Mouse (Mus musculus) ES-CJ7 (cell line): ENCODE results near the gene Ctc1.
"Not testable (repeated sequence)": the region's sequence is repeated elsewhere in the genome, so short reads cannot be mapped to it uniquely, and the experiment has no call there.

Source experiments
- DNase-seq: peaks from one replicate; pipeline ENCODE4 v3.0.0; 2011; ENCODE audit warnings: low read depth, low spot score

Ctc1 gene

GRCm38 (mm10) chr11:69006575-69006974, 9.1 kb upstream of the Ctc1 start:
- DNase-seq = not testable (repeated sequence)

GRCm38 (mm10) chr11:69008182-69009121, 7.3 kb upstream of the Ctc1 start, which contains the start of gene Pfas:
TSS of gene Pfas (minus strand) at chr11:69008460.
- peak; percentile 99 for DNase-seq

GRCm38 (mm10) chr11:69009508-69009907, 6.2 kb upstream of the Ctc1 start:
- DNase-seq = no peak

GRCm38 (mm10) chr11:69010400-69011323, 5.0 kb upstream of the Ctc1 start:
- DNase-seq = no peak

- DNase-seq = not testable (repeated sequence)
Measured at GRCm38 (mm10) chr11:69011445-69011844, 4.3 kb upstream of the Ctc1 start.

- DNase-seq = peak; percentile 93
Measured at GRCm38 (mm10) chr11:69012071-69012601, 3.6 kb upstream of the Ctc1 start.

GRCm38 (mm10) chr11:69016755-69017154, 1.0 kb downstream of the Ctc1 start:
- DNase-seq = peak; percentile 44

GRCm38 (mm10) chr11:69020691-69021090, 5.0 kb downstream of the Ctc1 start:
- DNase-seq = no peak

GRCm38 (mm10) chr11:69026562-69026961, 10.9 kb downstream of the Ctc1 start:
- DNase-seq = no peak

GRCm38 (mm10) chr11:69028805-69029204, 13.1 kb downstream of the Ctc1 start:
- peak; percentile 95 for DNase-seq

GRCm38 (mm10) chr11:69033552-69033951, 17.8 kb downstream of the Ctc1 start:
- DNase-seq = no peak

GRCm38 (mm10) chr11:69034585-69034984, 18.9 kb downstream of the Ctc1 start:
- DNase-seq = peak; percentile 30

- DNase-seq = no peak
Measured at GRCm38 (mm10) chr11:69035411-69035810, 19.7 kb downstream of the Ctc1 start.

GRCm38 (mm10) chr11:69035849-69036248, 20.1 kb downstream of the Ctc1 start:
- DNase-seq = peak; percentile 96

GRCm38 (mm10) chr11:69036486-69037230, 20.9 kb downstream of the Ctc1 start:
- peak; percentile 80 for DNase-seq

GRCm38 (mm10) chr11:69037231-69038061, 21.7 kb downstream of the Ctc1 start:
- DNase-seq = peak; percentile 91

- DNase-seq = no peak
Measured at GRCm38 (mm10) chr11:69038173-69038572, 22.5 kb downstream of the Ctc1 start.

GRCm38 (mm10) chr11:69045531-69046394, 30.1 kb downstream of the Ctc1 start, which contains the start of gene Aurkb:
TSS of gene Aurkb (plus strand) at chr11:69045647.
- peak; percentile 90 for DNase-seq

- DNase-seq = no peak
Measured at GRCm38 (mm10) chr11:69046395-69046774, 30.7 kb downstream of the Ctc1 start.
